In genomic region chr7:28983141-28983564, GRCm38 (mm10) we compare ENCODE assay signal across 8 mouse cellular contexts. TPM values are rescaled to one million over a fixed set of nuclear protein-coding genes. Genes with fewer than 3 reads are reported as not detected.
DNase-seq lines count a peak whose midpoint lies in the region; ATAC-seq and TF ChIP-seq lines count a peak whose summit lies in the region.

No protein-coding gene starts in this region.

- peak overlapping the region; percentile 45 for H3K4me3 ChIP-seq in lung, adult 2 months (replicated peaks; ENCODE audit: extremely low read depth, low read depth, low read length)
- peak overlapping the region; percentile 20; the same call in 1 of the 2 replicates for H3K4me3 ChIP-seq in brown adipose tissue, adult 24 weeks (ENCODE audit: insufficient read depth, low read depth, low read length)
- H3K4me3 ChIP-seq in intestine, postnatal 0 days (ENCODE audit: low read depth, low read length) = no peak overlapping the region
- no peak overlapping the region for H3K4me3 ChIP-seq in stomach, embryonic 15.5 days (replicated peaks)

- no peak for ATAC-seq in intestine, postnatal 0 days
- no peak for ATAC-seq in stomach, embryonic 15.5 days (ENCODE audit: insufficient read depth, low FRiP score, low read depth)

- TF ChIP-seq CTCF in lung, adult 2 months (IDR thresholded peaks at IDR 0.05; ENCODE audit: insufficient read depth, low read length) = no peak
- TF ChIP-seq CTCF in intestine, postnatal 0 days (IDR thresholded peaks at IDR 0.05; ENCODE audit: low read depth) = no peak

- H3K4me2 ChIP-seq in intestine, postnatal 0 days (replicated peaks; ENCODE audit: low read depth) = peak overlapping the region; percentile 85; the same call in 1 of the 2 replicates
- peak overlapping the region; percentile 87 for H3K4me2 ChIP-seq in stomach, embryonic 15.5 days

- DNase-seq in lung, adult 2 months = no peak
- no peak for DNase-seq in lung, postnatal 14 days
- DNase-seq in left cerebral cortex, adult 8-10 months (ENCODE audit: low spot score in 2 of 2) = no peak
- DNase-seq in embryo, embryonic 9.5 days (ENCODE audit: extremely low spot score) = no peak
- DNase-seq in gastrocnemius, postnatal 25 days = no peak

- peaks cover 14% of the 10 kb centered on the region for H3K36me3 ChIP-seq in intestine, postnatal 0 days (ENCODE audit: control insufficient read depth, insufficient read depth)
- peaks cover 5% of the 10 kb centered on the region; the same call in 1 of the 2 replicates for H3K36me3 ChIP-seq in stomach, embryonic 15.5 days

- no peaks in the 10 kb centered on the region for H3K9me3 ChIP-seq in intestine, postnatal 0 days (ENCODE audit: control insufficient read depth)
- no peaks in the 10 kb centered on the region for H3K9me3 ChIP-seq in stomach, embryonic 15.5 days

- 65% methylated on average over 11 of the region's 11 CpGs for WGBS in lung, adult 2 months
- WGBS in intestine, postnatal 0 days = 70% methylated on average over 11 of the region's 11 CpGs
- 63% methylated on average over 11 of the region's 11 CpGs for WGBS in stomach, embryonic 15.5 days

- H3K9ac ChIP-seq in intestine, postnatal 0 days (ENCODE audit: low read depth, low read length) = peak overlapping the region; percentile 57; the same call in 1 of the 2 replicates
- no peak overlapping the region for H3K9ac ChIP-seq in stomach, embryonic 15.5 days

- no peak overlapping the region for H3K27ac ChIP-seq in brown adipose tissue, adult 24 weeks (replicated peaks; ENCODE audit: low read depth, low read length)
- H3K27ac ChIP-seq in intestine, postnatal 0 days (ENCODE audit: low read depth, low read length) = no peak overlapping the region
- H3K27ac ChIP-seq in stomach, embryonic 15.5 days = no peak overlapping the region

- TF ChIP-seq POLR2A in lung, adult 2 months (IDR thresholded peaks at IDR 0.05; ENCODE audit: borderline replicate concordance, extremely low read depth, low read depth, low read length) = no peak

- peaks cover 7% of the 10 kb centered on the region for H3K4me1 ChIP-seq in lung, adult 2 months (ENCODE audit: control insufficient read depth, insufficient read depth, low read length)
- peaks cover 3% of the 10 kb centered on the region; the same call in 1 of the 2 replicates for H3K4me1 ChIP-seq in brown adipose tissue, adult 24 weeks (ENCODE audit: control insufficient read depth, insufficient read depth, insufficient read length, low read length)
- peaks cover 5% of the 10 kb centered on the region; the same call in 1 of the 2 replicates for H3K4me1 ChIP-seq in intestine, postnatal 0 days (replicated peaks; ENCODE audit: control insufficient read depth, insufficient read depth, low read length)
- peaks cover 12% of the 10 kb centered on the region for H3K4me1 ChIP-seq in stomach, embryonic 15.5 days

- H3K27me3 ChIP-seq in intestine, postnatal 0 days (replicated peaks; ENCODE audit: control insufficient read depth, insufficient read depth, low read length) = no peaks in the 10 kb centered on the region
- no peaks in the 10 kb centered on the region for H3K27me3 ChIP-seq in stomach, embryonic 15.5 days (replicated peaks)

RNA-seq across cellular contexts. Expression of gene Map4k1, which starts 1.3 kb away (rescaled TPM):
- 16.7 and 17.0 TPM in 2 replicates for polyA plus RNA-seq in lung, adult 2 months (2012; rRNA removed)
- 0.63 and 1.4 TPM in 2 replicates for polyA plus RNA-seq in brown adipose tissue, adult 24 weeks (2012; ENCODE audit: insufficient read depth, insufficient read length, missing spikeins)
- polyA plus RNA-seq in intestine, postnatal 0 days (2015; fragmentation: Nextera tagmentation; extraction: Ambion mirVana) = 1.5 and 1.6 TPM in 2 replicates
- 7.8 and 9.3 TPM in 2 replicates for polyA plus RNA-seq in stomach, embryonic 15.5 days (2015; fragmentation: Nextera tagmentation; extraction: Ambion mirVana)
- total RNA-seq in left cerebral cortex, adult 8-10 months (2022) = 1 to 10 TPM in 3 of 4 experiments, under 1 TPM in 1; 0.99 to 3.7 (median 2.1) TPM
- total RNA-seq in gastrocnemius, postnatal 25 days (2021) = under 1 TPM; 0.29 to 0.36 TPM

RNA-seq across cellular contexts. Expression of gene Eif3k, which starts 1.5 kb away (rescaled TPM):
- 175 and 234 TPM in 2 replicates for polyA plus RNA-seq in lung, adult 2 months (2012; rRNA removed)
- 165 and 216 TPM in 2 replicates for polyA plus RNA-seq in brown adipose tissue, adult 24 weeks (2012; ENCODE audit: insufficient read depth, insufficient read length, missing spikeins)
- 282 and 286 TPM in 2 replicates for polyA plus RNA-seq in intestine, postnatal 0 days (2015; fragmentation: Nextera tagmentation; extraction: Ambion mirVana)
- 370 and 373 TPM in 2 replicates for polyA plus RNA-seq in stomach, embryonic 15.5 days (2015; fragmentation: Nextera tagmentation; extraction: Ambion mirVana)
- 100 to 1,000 TPM; 197 to 208 (median 204) TPM for total RNA-seq in left cerebral cortex, adult 8-10 months (2022)
- total RNA-seq in gastrocnemius, postnatal 25 days (2021) = 100 to 1,000 TPM; 116 to 137 TPM

RNA-seq across cellular contexts. Expression of gene Actn4, which starts 21.0 kb away (rescaled TPM):
- polyA plus RNA-seq in lung, adult 2 months (2012; rRNA removed) = 314 and 324 TPM in 2 replicates
- 122 and 135 TPM in 2 replicates for polyA plus RNA-seq in brown adipose tissue, adult 24 weeks (2012; ENCODE audit: insufficient read depth, insufficient read length, missing spikeins)
- 293 and 319 TPM in 2 replicates for polyA plus RNA-seq in intestine, postnatal 0 days (2015; fragmentation: Nextera tagmentation; extraction: Ambion mirVana)
- 319 and 341 TPM in 2 replicates for polyA plus RNA-seq in stomach, embryonic 15.5 days (2015; fragmentation: Nextera tagmentation; extraction: Ambion mirVana)
- total RNA-seq in left cerebral cortex, adult 8-10 months (2022) = 100 to 1,000 TPM; 161 to 178 (median 177) TPM
- total RNA-seq in gastrocnemius, postnatal 25 days (2021) = 10 to 100 TPM; 36.7 to 45.8 TPM

Comparison
In these comparisons a context has a peak if more than half of its experiments do, and no peak if none do; other contexts are left out.
1. H3K4me3 ChIP-seq: peak in lung, adult 2 months (single experiment) and brown adipose tissue, adult 24 weeks (single experiment); none in intestine, postnatal 0 days (single experiment) and stomach, embryonic 15.5 days (single experiment).